Mouse (Mus musculus): Measurements from ENCODE around the gene Sap30l. TPM values are rescaled to one million over a fixed set of nuclear protein-coding genes. Genes with fewer than 3 reads are reported as not detected.

The Sap30l gene
- 10 to 100 TPM; 23.9 to 28.2 TPM for total RNA-seq (2023)

GRCm38 (mm10) chr11:57800971-57801765 is at the start of gene Sap30l:
Gene Sap30l (plus strand): TSS chr11:57801637.

GRCm38 (mm10) chr11:57832552-57833201 is 31.2 kb downstream of the Sap30l start, which contains the start of gene Hand1:
Gene Hand1 (minus strand): TSS chr11:57832818.

Other genes starting within 250 kb of the Sap30l start
- 10 to 100 TPM; 17.7 to 19.9 TPM for gene Galnt10, start 156.2 kb upstream of the Sap30l start, total RNA-seq (2023)
- gene Hand1, start 31.2 kb downstream of the Sap30l start, total RNA-seq (2023) = not detected
- gene Larp1, start 207.4 kb downstream of the Sap30l start, total RNA-seq (2023) = 10 to 100 TPM; 54.5 to 56.5 TPM

All from neutrophil, adult 83 days (primary cell).